Mouse (Mus musculus): ENCODE measurements around the gene Man1c1.

DNA sequence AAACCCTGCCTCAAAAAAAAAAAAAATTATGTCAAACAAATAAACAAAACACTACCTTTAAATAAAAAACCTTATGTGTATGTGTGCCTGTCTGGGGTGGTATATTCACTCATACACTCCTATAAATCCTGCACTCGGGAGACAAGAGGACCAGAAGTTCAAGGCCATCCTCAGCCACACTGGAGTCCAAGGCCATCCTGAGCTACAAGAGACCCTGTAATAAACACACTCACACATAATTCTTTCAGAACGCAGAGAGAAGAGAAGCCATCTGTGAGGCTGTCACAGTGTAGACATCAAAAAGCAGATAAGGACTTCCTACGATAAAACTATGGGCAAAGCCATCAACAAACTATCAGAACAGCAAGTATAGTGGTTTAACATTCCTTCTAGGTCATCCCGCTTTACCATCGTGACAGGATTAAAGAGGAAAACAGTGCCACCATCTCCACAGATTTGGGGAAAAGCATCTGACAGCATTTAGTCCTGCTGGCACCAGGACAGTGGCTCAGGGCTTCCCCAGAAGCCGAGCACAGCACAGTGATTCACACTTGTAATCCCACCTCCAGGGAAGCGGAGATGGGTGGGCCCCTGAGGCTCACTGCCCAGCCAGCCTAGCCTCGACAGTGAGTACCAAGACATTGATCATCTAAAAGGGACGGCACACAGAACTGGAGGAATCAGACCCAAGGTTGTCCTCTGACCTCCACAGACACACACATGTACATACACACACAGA lies 10.7 kb downstream of the Man1c1 start:
- TF ChIP-seq CTCF (IDR thresholded peaks at IDR 0.05; ENCODE audit: control insufficient read depth, insufficient read depth, insufficient read length) (no peak), USF1 (IDR thresholded peaks at IDR 0.05; ENCODE audit: low read depth) (no peak), MYOD1 (IDR thresholded peaks at IDR 0.05; ENCODE audit: control insufficient read depth, insufficient read length, low read depth) (no peak), MAX (IDR thresholded peaks at IDR 0.05) (no peak), CEBPB (IDR thresholded peaks at IDR 0.05; ENCODE audit: low read depth) (no peak), MYOG (IDR thresholded peaks at IDR 0.05; ENCODE audit: control insufficient read depth, extremely low read depth, insufficient read length) (no peak), FOSL1 (IDR thresholded peaks at IDR 0.05; ENCODE audit: insufficient read depth, low read length, poor library complexity, severe bottlenecking) (no peak)
